Mouse (Mus musculus): ENCODE measurements at regions not wholly inside any gene's neighbourhood (a gene's known extent, or its start where the extent isn't known, plus 50 kb on each side); places are given as distances from the start of the nearest gene placed in this dataset.

GRCm38 (mm10) chr13:28857201-28857600 is 96.3 kb downstream of the Sox4 start:
- TF ChIP-seq CTCF (IDR thresholded peaks at IDR 0.05; ENCODE audit: extremely low read depth, insufficient read depth, low read length) (no peak), POLR2A (IDR thresholded peaks at IDR 0.05; ENCODE audit: extremely low read depth, insufficient read depth, low read length) (no peak)

All from cortical plate, adult 2 months (tissue).